Mouse (Mus musculus) liver, postnatal 0 days (tissue): ENCODE results near the gene Vps51.

ENCODE experiments used
- CTCF ChIP-seq: sonication (generic); IDR thresholded peaks from 2 replicates; pipeline ENCODE4 v1.5.1; 2016; ENCODE audit warnings: antibody characterized with exemption, low read depth
- EP300 ChIP-seq: IDR thresholded peaks from 2 replicates; pipeline ENCODE4 v1.6.1; 2016; ENCODE audit warnings: antibody characterized with exemption, low read depth, mild to moderate bottlenecking

DNA sequence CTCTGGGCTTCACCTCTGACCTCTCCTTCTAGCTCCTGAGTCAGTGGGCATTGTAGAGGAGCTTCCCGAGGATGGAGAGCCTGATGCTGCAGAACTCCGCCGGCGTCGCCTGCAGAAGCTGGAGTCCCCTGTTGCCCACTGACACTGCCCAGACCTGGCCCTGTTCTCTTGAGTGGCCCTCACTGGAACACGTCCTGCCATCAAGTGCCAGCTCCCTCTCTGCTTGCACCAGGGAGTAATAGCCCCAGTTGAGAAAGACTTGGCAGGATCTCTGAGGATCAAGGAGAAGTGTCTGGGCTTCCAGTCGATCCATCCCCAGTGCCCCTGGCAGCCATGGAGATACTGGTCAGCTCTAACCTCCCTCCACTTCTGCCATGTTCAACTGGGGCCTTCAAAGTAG is 24.5 kb downstream of the Vps51 start:
- TF ChIP-seq EP300: no peak
- TF ChIP-seq CTCF: no peak
